Mouse (Mus musculus) megakaryocyte, adult 5-6 weeks (primary cell): ENCODE measurements around the gene Kncn. TPM values are rescaled to one million over a fixed set of nuclear protein-coding genes. Genes with fewer than 3 reads are reported as not detected.

Source experiments
- ATAC-seq: 2 replicates; pipeline ENCODE4 v1.8.0; 2016; ENCODE audit warnings: mild to moderate bottlenecking, inconsistent platforms; ENCODE audit not compliant: poor library complexity, severe bottlenecking
- total RNA-seq, 2 experiments: library from RNA; stranded (forward) in 1 of 2; stranded (reverse) in 1 of 2; fragments of 153-499, 151-499 nt in 1 of 2; fragments of 221-1000, 200-1000 nt in 1 of 2; gene quantifications; 2 replicates each; pipeline versions ENCODE4 v1.2.3 to v1.2.4; 2015 to 2017

Gene Kncn
- not detected in 2 replicates for total RNA-seq (2015)
- total RNA-seq (2017): not detected in 2 replicates

DNA sequence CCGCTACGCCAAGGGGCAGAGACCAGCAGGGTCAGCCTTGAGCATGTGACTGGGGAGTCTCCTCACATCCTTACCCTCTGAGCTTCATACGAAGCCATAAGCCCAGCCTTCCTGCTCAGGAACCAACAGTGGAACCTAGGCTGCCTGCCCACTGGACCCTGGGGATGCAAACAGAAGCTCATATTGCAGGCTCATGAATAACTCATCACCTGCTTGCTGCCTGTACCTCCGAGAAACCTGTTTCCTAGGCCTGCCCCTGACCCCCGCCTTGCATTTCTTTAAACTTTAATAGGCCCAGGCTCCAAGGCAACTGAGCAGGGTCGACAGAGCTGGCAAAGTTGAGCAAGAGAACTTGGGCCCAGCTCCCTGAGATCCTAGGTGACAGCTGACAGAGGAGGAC is at the start of gene Kncn:
Gene Kncn, plus strand, starts transcription at position 379 of the 400 bp plus-strand sequence.
- no peak for ATAC-seq

DNA sequence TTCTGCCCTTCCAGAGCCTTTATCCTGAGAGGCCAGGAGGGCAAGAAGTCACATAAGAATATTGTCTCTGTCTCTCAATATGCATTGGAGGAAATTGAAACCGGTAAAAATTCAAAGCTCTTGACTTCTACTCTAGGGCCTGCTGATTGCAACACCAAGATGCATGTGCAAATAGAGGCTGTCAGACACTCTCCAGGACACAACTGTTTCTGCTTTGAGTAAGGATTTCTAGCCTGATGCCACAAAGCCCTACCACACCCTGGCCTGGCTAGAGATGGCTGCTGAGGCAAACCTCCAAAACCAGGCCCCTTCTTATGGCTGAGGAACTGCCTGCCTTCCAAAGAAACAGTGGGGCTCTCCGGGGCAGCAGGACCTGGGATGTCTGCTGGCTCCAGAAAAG is 48.6 kb upstream of the Kncn start:
- ATAC-seq: peak; percentile 45

DNA sequence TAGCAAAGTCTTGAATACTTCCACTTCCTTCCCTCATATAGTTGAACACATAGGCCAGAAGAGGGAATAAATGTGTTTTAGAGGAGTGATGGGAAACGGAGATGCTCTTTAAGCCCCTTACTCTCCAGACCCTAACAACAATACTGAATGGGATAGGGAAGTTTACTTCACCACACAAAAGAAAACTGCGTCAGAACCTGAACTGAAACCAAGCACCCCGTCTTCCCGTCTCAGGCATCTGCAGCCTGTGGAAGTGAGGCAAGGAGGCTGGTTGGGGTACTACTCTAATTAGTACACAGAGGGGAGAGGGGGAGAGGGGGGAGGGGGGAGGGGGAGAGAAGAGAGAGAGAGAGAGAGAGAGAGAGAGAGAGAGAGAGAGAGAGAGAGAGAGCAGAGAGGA is 46.0 kb upstream of the Kncn start:
- peak; percentile 31 for ATAC-seq

DNA sequence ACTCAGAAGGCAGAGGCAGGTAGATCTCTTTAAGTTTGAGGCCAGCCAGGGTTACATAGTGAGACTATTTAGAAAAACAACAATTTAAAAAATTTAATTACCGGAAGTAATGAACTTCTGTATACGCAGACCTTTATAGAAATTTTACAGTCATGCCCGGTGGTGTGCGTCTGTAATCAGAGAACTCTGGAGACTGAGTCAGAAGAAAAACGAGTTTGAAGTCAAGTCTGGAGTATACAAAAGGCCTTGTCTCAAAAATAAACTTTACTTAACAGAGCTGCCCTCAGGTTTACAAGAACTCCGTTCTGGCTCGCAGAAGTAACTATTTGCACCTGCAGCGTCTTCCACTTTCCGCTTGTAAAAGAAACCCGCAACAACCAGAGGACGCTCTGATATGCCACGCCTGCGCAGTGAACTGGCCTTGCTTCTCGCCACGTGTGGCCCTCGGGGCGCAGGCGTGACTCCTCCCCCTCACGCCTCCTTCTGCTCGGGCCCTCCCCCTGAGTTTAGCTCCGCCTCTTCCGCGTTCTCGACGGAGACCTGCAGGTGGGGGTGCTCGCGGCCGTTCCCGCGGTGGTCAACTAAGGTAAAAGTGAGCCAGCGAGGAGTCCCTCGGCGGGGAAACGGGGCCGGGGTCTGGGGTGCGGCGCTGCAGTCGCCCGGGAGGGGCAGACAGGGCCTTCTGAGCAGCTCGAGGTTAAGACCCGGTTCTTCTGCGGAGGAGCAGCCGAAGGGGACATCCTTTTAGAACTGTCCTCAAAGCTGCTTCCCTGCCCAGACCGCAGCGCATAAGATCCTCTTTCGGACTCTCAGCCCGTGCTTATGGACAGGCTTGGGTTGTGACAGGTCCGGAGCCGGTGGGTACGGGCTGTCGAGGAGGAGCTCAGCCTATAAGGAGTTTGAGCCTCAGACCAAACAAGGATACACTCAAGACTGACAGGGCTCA is 45.2 kb upstream of the Kncn start, which contains the start of gene Mknk1:
Gene Mknk1, plus strand, starts transcription at position 503 of the 946 bp plus-strand sequence.
- ATAC-seq: peak; percentile 88

DNA sequence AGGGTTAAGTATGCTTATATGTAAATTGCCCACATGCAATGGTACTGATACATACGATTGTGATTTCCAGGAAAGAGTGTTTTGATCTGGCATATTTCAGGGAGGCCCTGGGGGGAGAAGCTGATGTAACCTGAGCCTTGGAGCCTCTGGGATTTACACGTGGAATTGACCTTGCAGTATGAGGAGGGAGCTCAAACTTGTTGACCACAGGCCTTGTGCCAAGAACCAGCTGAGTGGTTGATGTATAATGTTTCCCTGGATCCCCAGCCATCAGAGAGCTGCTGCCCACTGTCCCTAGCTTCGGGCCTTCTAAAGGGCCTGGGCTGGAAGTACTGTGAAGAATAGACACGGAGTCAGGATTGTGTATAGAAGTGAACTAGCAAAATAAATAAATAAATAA is 44.2 kb upstream of the Kncn start:
- ATAC-seq: no peak

DNA sequence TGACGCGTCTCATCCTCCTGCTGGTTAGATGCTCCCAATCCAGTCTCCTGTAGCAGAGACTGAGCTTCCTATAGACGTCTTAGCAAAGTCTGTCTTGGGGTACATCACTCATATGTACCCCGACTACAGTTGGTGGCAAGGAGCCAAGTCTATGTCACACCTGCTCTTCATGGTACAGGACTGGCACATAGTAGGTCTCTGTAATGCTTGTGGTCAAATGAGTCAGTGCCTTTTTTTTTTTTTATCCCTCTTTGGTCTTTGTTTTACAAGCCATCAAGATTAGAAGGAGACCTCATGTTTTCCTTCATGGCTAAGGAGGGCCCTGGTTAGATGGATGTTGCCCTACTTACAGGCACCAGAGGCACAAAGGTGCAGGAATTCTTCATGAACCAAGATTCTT is 43.4 kb upstream of the Kncn start:
- ATAC-seq: no peak

DNA sequence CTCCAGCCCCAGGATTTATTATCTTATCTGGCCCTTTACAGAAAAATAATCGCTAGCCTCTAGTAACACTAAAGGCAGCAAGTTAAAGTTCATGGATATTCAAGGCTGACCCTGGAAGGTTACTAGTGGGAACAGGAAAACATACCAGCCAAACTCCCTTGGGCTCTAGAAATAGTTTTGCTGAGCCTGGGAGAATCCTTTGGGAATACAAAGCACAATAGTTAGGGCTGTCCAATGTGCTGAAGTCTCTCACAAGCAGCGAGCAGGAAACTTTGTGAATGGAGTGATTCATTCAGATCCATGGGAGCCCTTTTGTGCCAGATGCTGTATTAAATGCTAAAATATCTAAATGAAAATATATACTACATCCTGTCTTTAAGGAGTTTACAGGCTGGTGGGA is 37.5 kb upstream of the Kncn start:
- no peak for ATAC-seq

DNA sequence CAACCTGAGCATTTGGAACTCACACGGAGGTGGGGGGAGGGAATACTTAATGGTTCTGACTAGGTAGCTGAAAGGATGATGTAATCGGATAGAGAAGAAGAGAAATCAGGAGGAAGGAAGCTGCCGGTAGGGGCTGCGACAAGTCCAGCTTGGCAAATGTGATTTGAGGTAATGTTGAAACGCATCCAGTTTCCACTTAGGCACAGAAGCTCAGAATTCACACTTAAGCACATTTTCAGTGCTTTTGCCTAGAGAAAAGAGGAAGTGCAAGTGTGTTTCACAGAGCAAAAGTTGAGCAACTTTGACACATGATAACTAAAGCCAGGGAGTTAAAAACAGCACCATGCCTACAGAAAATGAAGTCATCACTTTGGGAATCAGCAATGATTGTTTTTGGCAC is 36.8 kb upstream of the Kncn start:
- peak; percentile 90 for ATAC-seq

DNA sequence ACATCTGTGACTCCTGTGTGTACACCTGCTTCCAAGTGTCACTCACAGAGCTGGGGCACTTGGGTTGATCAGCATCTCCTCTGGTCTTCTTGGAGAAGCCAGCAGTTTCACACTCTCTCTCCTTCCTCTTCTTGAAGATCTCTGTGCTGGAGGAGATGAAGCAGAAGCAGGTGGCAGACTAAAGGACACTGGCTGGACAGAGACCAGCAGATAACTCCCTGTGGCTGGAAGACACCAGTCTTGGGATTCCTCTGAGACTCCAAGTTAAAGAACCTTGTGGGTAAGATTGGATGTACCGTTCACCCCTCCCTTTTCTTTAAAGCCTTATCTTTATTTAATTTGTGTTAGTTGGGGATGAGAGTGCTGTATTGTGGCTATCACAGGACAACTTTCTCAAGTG is 36.1 kb upstream of the Kncn start:
- peak; percentile 41 for ATAC-seq

DNA sequence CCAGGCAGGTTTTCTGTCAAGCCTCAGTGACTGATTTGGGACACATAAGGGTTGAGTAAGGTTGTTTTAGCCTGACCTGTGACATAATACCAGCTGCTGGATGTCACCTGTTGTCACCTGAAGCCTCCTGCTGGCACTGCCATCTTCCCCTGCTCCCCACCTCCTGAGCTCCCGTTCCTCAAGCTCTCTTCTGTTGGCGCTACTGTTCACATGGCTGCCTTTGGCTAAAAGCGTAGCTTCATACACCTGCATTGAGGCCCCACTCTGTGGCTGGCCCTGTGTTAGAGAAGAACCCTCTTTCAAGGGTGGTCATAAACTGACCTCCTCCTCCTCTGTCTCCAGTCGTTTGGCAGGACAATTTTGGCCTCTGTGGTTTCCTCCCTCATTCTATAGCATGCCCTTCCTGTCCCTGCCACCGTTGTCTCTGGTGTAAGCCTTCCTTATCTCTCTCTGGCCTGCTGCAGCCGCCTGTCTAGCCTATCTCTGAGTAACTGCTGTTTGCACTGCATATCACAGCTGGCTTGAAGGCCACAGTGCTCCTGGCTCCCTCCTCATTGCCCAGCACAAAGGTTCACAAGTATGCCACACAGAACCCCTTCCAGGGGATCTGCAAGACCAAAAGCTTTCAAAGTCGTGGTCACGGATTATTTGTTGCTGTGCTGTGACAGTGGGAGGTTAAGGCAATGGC is 35.1 kb upstream of the Kncn start:
- ATAC-seq: peak; percentile 31

DNA sequence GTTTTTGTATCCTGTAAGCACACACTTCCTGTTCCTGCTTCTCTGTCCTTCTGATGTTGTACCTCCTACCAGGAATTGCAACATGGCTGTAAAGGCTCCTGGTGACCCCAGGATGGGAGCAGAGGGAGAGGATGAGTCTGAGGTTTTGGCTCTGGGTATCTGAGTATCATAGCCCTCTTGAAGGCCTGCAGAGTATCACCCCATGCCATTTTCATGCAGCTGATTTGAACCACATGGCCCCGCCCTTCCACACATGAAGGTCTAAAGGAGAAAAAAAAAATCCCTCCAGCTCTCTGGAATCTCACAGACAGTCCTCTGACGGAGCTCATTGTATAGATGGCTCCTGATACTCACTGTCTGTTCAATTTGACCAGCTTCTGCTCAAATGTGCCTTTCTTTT is 34.1 kb upstream of the Kncn start:
- 0 out of 2 replicates have a peak, but pooled peaks have one; percentile 13 for ATAC-seq

DNA sequence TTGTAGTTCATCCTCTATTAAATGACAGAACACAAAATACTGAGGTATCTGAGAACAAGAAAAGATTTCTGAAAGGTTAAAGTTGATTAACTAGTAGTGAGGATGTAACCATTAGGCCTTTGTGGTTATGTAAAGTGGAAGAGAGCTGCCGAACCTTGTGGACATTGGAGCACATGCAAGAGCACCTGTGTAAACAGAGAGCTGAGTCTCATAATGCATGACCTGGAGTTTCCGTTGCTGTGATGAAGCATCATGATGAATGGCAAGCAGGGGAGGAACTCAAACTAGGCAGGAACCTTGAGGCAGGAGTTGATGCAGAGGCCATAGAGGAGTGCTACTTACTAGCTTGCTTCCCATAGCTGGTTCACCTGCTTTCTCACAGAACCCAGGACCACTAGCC is 33.6 kb upstream of the Kncn start:
- ATAC-seq: no peak

DNA sequence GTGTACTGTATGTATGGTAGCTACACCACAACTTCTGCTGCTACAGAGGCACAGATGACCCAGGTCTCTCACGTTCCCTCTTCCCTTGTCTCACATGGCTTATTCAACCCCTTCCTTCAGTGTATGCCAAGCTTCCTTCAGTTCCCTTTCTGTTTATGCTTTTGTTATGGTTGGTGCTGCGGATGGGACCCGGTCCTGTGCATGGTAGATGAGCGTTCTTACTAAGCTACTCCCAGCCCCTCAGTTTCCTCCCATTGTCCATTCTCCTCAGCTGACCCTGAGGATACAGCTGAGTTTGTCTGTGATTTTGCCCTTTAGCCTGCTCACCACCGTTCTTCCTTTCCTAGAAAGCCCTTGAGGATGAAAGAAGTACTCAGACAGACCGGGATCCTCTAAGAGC is 32.6 kb upstream of the Kncn start:
- ATAC-seq: no peak

DNA sequence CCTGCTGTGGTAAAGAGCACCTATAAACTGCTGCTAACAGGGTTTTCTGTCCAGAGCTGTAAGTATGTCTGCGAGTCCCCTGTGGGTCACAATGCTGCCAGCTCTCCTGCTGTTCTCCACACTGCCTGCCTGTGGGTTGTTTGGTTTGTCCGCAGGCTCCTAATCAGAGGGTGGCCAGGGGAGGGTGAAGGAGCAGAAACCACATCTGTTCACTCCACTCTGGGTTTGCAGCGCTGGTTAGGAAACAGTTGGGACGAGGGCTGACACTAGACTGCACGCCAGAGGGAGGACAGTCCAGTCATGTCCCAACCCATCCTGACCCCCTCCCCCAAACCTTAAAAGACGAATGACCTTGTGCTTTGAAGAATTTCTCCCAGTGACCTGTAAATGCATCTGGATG is 29.1 kb upstream of the Kncn start:
- no peak for ATAC-seq

DNA sequence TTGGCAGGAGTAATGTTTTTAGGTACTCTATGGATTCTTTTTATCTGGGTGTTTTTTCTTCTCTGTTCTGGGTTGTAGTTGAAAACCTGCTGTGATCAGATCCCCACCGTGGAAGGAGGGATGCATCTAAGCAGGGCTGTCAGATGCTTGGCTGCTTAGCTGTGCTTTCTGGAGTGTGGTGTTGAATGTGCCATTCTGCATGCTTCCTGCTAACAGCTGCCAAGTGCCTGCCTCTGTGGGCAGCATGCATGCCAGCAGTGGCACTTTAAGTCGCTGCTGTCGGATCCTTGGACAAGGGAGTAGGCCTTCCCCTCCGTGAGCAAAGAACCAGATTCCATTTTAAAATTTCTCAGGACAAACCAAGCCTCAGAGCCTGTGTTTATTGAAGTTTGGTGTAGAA is 28.6 kb upstream of the Kncn start:
- ATAC-seq: no peak

DNA sequence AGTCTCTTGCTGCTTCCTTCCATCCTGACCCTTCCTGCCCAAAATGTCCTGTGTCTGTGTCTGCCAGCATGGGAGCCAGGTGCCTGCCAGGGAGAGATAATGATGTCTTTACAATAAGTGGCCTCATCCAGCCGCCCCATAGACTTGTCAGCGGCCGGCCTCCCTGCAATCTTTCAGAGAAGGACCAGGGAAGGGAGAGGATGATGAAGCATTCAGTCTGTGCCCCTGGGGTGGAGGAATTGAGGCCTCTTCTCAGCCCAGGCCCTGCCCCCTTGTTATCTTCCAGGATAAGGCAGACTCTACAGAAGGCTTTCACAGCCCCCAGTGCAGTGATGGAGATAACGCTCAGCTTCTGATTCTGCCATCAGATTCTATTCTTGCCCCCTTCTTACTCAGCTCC is 27.9 kb upstream of the Kncn start:
- ATAC-seq: no peak

DNA sequence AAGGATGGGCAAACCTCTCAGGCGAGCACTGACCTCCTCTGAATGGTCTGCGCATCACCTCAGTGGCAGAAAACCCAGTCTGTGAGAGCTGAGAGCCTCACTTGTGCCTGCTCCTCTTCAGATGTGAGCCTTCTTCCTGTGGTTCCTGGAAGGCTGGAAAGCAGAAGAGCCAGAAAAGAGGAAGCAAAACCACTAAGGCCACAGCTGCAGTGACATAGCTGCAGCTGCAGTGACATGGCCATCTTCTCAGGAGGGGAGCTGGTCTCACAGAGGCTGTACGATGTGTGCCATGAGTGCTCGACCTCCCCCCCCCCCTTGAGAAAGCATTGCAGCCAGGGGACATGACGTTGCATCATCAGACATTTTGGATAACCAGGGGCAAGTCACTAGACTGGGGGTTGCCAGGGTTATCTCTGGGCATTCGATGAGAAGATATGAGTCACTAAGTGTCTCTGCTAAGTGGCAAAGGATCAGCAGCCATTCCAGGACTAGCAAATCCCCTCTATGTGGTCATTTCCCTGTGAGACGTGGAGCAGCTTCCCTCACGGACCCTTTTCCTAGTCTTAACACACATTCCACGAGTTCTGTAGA is 26.8 kb upstream of the Kncn start:
- peak; percentile 95 for ATAC-seq

DNA sequence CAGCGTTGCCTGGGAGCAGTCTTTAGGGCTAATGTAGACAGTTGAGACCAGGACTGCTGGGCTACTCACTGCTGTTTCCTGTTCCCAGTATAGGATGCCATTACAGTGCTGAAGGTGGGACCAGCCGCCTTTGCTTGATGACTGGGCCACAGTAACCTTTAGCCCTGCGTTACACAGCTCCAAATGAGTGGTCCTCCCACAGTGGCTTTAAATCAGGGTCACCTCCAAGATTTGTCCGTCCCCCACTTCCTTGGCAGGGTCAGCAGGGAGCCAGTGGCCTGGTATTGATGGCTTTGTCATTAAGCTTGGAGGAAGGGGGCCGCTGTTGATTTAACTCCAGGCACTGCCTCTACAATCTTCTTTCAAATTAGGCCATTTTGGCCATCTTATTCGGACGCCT is 20.8 kb upstream of the Kncn start:
- ATAC-seq: no peak

DNA sequence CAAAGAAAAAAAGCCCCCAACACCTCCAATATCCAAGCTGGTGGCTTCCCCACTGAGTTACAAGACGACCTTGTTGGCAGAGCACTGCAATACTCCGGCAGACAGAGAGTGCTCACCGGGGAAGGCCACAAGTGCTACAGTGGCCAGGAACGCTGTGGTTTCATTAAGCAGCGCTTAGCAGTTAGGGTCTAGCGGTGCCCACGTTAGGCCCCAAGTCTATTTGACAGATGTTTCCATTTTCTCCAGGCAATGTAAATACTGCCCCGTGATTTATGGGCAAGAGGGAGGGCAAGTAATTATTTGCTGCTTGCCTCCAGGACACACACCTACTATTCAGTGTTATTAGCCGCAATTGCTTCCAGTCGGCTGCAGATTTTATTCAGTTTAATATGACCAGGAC is 20.3 kb upstream of the Kncn start:
- ATAC-seq: no peak

DNA sequence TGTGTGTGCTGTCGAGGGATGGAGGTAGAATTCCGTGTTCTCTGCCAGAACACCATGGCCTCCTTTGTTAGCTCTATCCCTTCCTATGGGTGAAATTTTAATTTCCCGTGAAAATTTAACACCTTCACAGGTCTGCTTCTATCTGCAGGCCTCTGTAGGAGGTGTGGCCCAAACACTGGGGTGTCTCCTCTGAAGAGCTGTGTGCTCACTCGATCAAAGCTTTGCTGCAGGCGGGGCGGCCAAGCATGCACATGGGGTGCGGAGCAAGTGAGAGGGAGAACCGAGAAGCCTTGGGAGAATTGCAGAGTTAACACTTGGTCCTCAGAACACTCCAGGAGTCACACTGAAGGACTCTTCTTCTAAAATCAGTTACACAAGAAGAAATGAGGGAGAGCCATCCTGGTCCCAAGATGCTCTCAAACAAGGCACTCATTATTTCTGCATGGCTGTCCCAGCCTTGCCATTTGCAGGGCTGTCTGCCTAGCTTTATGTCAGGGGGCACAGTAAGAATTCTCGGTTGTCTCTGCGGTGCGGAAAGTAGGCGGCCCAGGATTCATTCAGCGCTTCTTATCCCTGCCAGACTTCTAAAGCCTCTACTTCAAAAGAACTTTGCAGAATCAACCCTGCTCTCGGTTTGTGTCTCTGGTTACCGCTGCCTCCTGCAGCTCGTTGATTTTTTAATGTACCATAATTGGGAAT is 14.5 kb upstream of the Kncn start:
- no peak for ATAC-seq

DNA sequence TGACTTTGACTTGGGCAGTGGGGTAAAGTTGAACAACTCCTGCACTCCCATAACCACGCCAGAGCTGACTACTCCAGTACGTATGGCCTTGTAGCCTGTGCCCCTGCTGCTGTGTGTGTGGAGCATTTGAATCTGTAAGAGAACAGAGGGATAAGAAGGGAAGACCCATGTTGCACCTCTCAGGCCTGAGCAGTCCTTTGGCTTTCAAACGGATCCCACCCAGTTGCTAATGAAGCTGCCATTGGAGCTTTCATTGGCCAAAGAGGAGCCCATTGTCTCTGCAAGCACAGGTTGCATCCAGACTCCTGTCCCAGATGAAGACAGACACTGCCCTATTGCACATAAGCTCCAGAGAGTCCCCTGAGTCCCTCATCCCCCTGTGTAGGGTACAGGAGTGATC is 11.0 kb upstream of the Kncn start:
- no peak for ATAC-seq
